Mouse (Mus musculus) ES-Bruce4 (cell line): Measurements from ENCODE around the gene Mterf1b.
"Not testable (repeated sequence)": the region's sequence is repeated elsewhere in the genome, so short reads cannot be mapped to it uniquely, and the experiment has no call there.

ENCODE experiments used
- CTCF ChIP-seq: IDR thresholded peaks from one replicate; pipeline ENCODE4 v1.8.1; 2011; ENCODE audit warnings: low read depth, low read length
- POLR2A ChIP-seq: IDR thresholded peaks from one replicate; pipeline ENCODE4 v1.8.1; 2011; ENCODE audit warnings: low read length; ENCODE audit not compliant: insufficient read depth

- TF ChIP-seq CTCF, POLR2A: not testable (repeated sequence)
Observed at GRCm38 (mm10) chr5:4176421-4176820, 15.7 kb upstream of the Mterf1b start.
